Mouse (Mus musculus) embryonic fibroblast, embryonic 13.5 days (primary cell): ENCODE data around the gene Cep85l. TPM values are rescaled to one million over a fixed set of nuclear protein-coding genes. Genes with fewer than 3 reads are reported as not detected.

Experiments used
- H3K27ac ChIP-seq: 2 replicates; pipeline ENCODE4 v1.5.1; 2012; ENCODE audit warnings: low read length, control low read depth, inconsistent platforms; ENCODE audit not compliant: insufficient read depth
- H3K4me1 ChIP-seq: 2 replicates; pipeline ENCODE4 v1.6.1; 2011; ENCODE audit warnings: low read length; ENCODE audit not compliant: control insufficient read depth, insufficient read depth
- H3K4me3 ChIP-seq: 2 replicates; pipeline ENCODE4 v1.5.1; 2011; ENCODE audit warnings: mild to moderate bottlenecking, control low read depth, low read length; ENCODE audit not compliant: insufficient read depth
- CTCF ChIP-seq: IDR thresholded peaks from 2 replicates; pipeline ENCODE4 v1.5.1; 2011; ENCODE audit warnings: mild to moderate bottlenecking, control low read depth, low read length, moderate library complexity, borderline replicate concordance; ENCODE audit not compliant: insufficient read depth
- POLR2A ChIP-seq: IDR thresholded peaks from 2 replicates; pipeline ENCODE4 v1.6.1; 2011; ENCODE audit warnings: low read depth, mild to moderate bottlenecking, control low read depth, low read length, moderate library complexity
- polyA plus RNA-seq: library from polyadenylated mRNA; stranded (reverse); fragments of >200 nt; gene quantifications from 2 replicates; pipeline ENCODE4 v1.2.4, GENCODE M21; 2011; ENCODE audit warnings: low read depth; ENCODE audit not compliant: missing spikeins, insufficient read length

The Cep85l gene
- polyA plus RNA-seq, 1 experiment = 6.9 TPM

DNA sequence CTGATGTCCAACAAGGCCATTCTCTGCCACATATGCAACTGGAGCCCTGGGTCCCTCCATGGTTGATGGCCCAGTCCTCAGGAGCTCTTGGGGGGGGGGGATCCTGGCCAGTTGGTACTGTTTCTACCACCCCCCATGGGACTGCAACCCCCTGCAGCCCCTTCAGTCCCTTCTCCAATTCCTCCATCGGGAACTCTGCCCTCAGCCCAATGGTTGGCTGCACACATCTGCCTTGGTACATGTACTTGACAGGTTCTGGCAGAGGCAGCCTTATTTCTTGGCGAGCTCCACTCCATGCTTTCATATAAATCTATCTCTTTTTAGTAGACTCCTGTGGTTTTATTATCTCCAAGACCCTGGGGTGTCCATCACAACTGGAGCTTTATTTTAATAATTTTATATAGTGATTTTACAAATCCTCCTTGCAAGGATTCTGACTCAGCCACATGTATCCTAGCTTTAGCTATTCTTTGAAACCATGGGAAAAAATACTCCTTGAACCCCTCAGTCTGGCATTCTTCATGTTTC lies 145.6 kb downstream of the Cep85l start:
- Histone ChIP-seq H3K4me3 (no peak overlapping the region), H3K27ac (no peak overlapping the region), H3K4me1 (no peaks in the 10 kb centered on the region)
- TF ChIP-seq POLR2A (no peak), CTCF (no peak)

DNA sequence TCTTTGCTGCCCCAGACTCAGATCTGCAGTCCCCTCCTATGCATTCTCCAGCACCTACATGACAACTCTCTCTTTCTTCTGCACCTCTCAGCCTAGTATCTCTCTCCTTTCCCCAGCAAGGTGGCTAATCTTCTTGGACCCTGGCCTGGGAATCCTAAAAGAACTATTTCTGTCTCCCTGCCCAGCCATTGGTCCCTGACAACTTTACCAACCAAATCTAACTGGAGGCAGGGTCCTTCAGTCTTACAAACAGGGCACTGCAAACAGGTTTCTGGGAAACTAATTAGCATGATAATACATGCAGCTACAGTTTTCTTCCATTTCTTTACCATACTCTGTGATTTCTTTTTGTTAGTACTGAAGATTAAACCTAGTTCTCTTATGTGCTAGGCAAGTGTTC lies 148.9 kb downstream of the Cep85l start:
- H3K27ac ChIP-seq = no peak overlapping the region
- no peak for TF ChIP-seq POLR2A
- TF ChIP-seq CTCF = no peak
- no peaks in the 10 kb centered on the region for H3K4me1 ChIP-seq
- H3K4me3 ChIP-seq = no peak overlapping the region

DNA sequence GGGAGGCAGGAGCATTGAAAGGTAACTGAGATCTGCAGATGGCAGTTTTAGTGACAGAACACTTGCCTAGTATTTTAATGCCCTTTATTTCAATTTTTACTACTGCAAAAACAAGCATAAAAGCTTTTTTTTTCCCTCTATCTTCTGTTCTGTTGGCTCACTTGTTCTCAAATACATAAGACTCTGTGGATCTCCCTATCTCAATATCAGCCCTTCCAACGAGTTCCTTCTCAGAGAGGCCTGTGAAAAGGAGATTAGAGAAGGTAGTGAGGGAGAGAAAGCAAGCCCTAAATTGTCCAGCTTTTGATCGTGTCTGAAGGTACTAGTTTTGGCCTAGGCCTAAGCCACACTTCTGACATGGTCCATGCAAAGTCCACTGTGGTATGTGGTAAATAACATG lies 150.6 kb downstream of the Cep85l start:
- Histone ChIP-seq H3K4me3 (no peak overlapping the region), H3K27ac (no peak overlapping the region), H3K4me1 (no peaks in the 10 kb centered on the region)
- TF ChIP-seq POLR2A (no peak), CTCF (no peak)

Other genes with a start within 250 kb of the Cep85l start
- gene Pln, start 42.3 kb downstream of the Cep85l start, polyA plus RNA-seq = not detected in 2 replicates
- 31.0 and 44.3 TPM in 2 replicates for gene Asf1a, start 216.8 kb upstream of the Cep85l start, polyA plus RNA-seq